Mouse (Mus musculus) forebrain, embryonic 16.5 days (tissue): ENCODE measurements at regions not wholly inside any gene's neighbourhood (a gene's known extent, or its start where the extent isn't known, plus 50 kb on each side); places are given as distances from the start of the nearest gene placed in this dataset.
A peak's percentile ranks its signal among the peaks of the same experiment; 100 is the strongest.

ENCODE experiments used
- ATAC-seq: fragments of 200-750 bp; cut with Nextera tagmentation; 2 replicates; pipeline ENCODE4 v1.8.0; 2017; ENCODE audit warnings: mild to moderate bottlenecking, moderate library complexity
- H3K27ac ChIP-seq: fragments of 300-500 bp; sonication (generic); 2 replicates; pipeline ENCODE4 v1.5.1; 2014; ENCODE audit warnings: low read length, control low read depth
- H3K27me3 ChIP-seq: fragments of 300-500 bp; sonication (generic); replicated peaks from 2 replicates; pipeline ENCODE4 v1.6.1; 2014; ENCODE audit warnings: low read length; ENCODE audit not compliant: control insufficient read depth, insufficient read depth
- H3K36me3 ChIP-seq: fragments of 300-500 bp; sonication (generic); 2 replicates; pipeline ENCODE4 v1.6.1; 2014; ENCODE audit not compliant: control insufficient read depth, insufficient read depth
- H3K4me1 ChIP-seq: fragments of 300-500 bp; sonication (generic); replicated peaks from 2 replicates; pipeline ENCODE4 v1.6.1; 2014; ENCODE audit warnings: low read length; ENCODE audit not compliant: control insufficient read depth, insufficient read depth
- H3K4me2 ChIP-seq: fragments of 300-500 bp; sonication (generic); 2 replicates; pipeline ENCODE4 v1.6.1; 2014; ENCODE audit warnings: mild to moderate bottlenecking, low read length, control low read depth
- H3K4me3 ChIP-seq: fragments of 300-500 bp; sonication (generic); replicated peaks from 2 replicates; pipeline ENCODE4 v1.5.1; 2014; ENCODE audit warnings: mild to moderate bottlenecking, low read length, control low read depth
- H3K9ac ChIP-seq: fragments of 300-500 bp; sonication (generic); replicated peaks from 2 replicates; pipeline ENCODE4 v1.6.1; 2014; ENCODE audit warnings: low read depth, low read length, control low read depth
- H3K9me3 ChIP-seq: fragments of 300-500 bp; sonication (generic); 2 replicates; pipeline ENCODE4 v1.6.1; 2016; ENCODE audit warnings: low read length; ENCODE audit not compliant: control insufficient read depth
- WGBS: fragments of 180-500 bp; shearing (Covaris S2); extraction: QIAGEN DNeasy Blood & Tissue Kit; methylation state at CpG from one replicate; pipeline ENCODE4 v1.1.7; 2014; 5-methylcytosine and 5-hydroxymethylcytosine counted together

DNA sequence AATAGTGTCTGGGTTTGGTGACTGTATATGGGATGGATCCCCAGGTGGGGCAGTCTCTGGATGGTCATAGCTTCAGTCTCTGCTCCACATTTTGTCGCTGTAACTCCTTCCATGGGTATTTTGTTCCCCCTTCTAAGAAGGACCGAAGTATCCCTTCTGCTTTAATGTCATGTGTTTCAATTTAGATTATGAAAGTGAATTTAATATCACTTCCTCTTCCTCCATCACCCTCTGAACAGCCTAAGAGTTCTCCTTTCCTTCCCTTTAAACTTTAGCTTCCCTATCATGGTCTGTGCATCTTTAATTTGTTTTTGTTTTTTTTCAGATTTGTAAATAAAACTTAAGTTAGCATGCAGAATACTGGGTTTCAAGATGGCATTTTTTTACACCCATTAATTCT, 211.0 kb upstream of the Phyhipl start:
- peaks cover 3% of the 10 kb centered on the region for H3K4me1 ChIP-seq
- no peaks in the 10 kb centered on the region; the same call in 1 of the 2 replicates for H3K9me3 ChIP-seq
- H3K27ac ChIP-seq: no peak overlapping the region
- ATAC-seq: no peak
- no peak overlapping the region for H3K4me3 ChIP-seq
- H3K9ac ChIP-seq: no peak overlapping the region
- WGBS: 95% methylated on average over 2 of the region's 2 CpGs
- no peaks in the 10 kb centered on the region for H3K27me3 ChIP-seq
- no peaks in the 10 kb centered on the region for H3K36me3 ChIP-seq
- no peak overlapping the region for H3K4me2 ChIP-seq

DNA sequence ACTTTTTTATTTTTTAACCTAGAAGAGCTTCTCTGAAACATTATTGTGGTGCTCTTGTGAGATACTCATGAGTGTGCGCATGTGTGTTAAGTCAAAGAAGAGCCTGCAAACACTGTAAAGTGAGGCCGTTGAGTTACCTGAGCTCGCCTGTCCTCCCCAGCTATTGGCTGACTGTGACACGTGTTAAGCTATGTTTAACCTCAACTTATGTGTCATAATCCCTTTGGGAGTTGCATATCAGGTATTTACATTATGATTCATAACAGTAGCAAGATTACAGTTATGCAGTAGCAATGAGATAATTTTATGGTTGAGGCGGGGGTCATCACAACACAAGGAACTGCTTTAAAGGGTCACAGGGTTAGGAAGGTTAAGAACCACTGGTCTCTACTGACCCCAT, 208.9 kb upstream of the Phyhipl start:
- no peak overlapping the region for H3K27ac ChIP-seq
- 92% methylated on average over 5 of the region's 5 CpGs for WGBS
- peaks cover 20% of the 10 kb centered on the region for H3K4me1 ChIP-seq
- no peak overlapping the region for H3K4me2 ChIP-seq
- no peaks in the 10 kb centered on the region for H3K36me3 ChIP-seq
- H3K27me3 ChIP-seq: no peaks in the 10 kb centered on the region
- no peak overlapping the region for H3K4me3 ChIP-seq
- no peak for ATAC-seq
- H3K9me3 ChIP-seq: no peaks in the 10 kb centered on the region; the same call in 1 of the 2 replicates
- no peak overlapping the region for H3K9ac ChIP-seq

DNA sequence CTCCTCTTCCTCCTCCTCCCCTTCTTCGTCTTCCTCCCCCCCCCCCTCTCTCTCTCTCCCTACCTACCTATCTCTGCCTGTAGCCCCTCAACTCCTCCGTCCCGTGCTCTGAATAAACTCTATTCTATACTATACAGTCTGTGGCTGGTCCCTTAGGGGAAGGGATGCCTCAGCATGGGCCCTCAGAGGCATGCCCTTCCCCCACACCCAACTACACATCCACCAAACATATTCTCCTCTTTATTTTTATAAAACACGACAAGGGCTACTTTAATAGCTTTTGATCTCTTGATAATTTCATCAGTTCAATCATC, 206.2 kb upstream of the Phyhipl start:
- no peaks in the 10 kb centered on the region for H3K27me3 ChIP-seq
- no peaks in the 10 kb centered on the region for H3K9me3 ChIP-seq
- H3K4me3 ChIP-seq: no peak overlapping the region
- H3K9ac ChIP-seq: no peak overlapping the region
- peak overlapping the region; percentile 37; the same call in 1 of the 2 replicates for H3K27ac ChIP-seq
- WGBS: 44% methylated on average over 3 of the region's 4 CpGs
- peak; percentile 36; the same call in 1 of the 2 replicates for ATAC-seq
- no peaks in the 10 kb centered on the region for H3K36me3 ChIP-seq
- H3K4me1 ChIP-seq: peaks cover 22% of the 10 kb centered on the region
- H3K4me2 ChIP-seq: 0 out of 2 replicates have a peak overlapping the region, but pooled peaks have one; percentile 14

DNA sequence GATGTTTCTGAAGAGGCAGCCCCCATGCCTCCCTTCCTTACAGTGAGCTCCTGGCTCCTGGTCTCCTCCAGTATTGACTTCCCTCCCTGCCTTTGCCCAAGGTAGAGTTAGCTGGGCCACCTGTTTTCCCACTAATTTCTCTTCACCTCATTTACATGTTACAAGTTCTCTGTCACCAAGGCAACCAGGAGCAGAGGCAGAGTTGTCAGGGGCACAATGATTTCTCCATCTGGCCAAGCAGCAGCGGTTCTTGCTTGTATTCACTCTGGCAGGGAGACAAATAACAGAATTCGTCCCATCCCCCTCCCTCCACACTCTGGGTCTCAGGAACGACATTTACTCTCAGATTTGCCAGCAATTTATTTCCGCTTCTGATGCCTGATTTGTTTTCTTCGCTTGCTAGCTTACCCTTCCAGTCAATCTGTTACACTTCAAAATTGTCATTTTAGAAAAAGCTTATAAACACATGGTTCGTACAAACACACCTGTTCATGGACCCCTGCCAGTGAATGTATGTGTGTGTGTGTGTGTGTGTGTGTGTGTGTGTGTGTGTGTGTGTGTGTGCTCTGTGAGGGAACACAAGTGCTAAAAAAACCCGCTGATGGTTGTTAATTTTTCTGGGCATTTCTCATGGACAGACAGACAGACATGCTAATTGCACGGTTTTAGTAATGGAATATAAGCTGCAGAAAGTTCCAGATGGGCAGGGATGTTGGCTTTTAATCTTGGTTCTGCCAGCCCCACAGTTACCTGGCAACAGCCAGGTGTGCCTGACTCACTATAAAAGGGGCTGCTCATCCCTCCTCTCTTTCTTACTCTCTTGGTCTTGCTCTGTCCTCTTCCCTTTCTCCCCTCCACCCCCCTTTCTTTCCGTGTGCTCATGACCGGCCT, 205.6 kb upstream of the Phyhipl start:
- H3K27me3 ChIP-seq: no peaks in the 10 kb centered on the region
- WGBS: 18% methylated on average over 10 of the region's 10 CpGs

DNA sequence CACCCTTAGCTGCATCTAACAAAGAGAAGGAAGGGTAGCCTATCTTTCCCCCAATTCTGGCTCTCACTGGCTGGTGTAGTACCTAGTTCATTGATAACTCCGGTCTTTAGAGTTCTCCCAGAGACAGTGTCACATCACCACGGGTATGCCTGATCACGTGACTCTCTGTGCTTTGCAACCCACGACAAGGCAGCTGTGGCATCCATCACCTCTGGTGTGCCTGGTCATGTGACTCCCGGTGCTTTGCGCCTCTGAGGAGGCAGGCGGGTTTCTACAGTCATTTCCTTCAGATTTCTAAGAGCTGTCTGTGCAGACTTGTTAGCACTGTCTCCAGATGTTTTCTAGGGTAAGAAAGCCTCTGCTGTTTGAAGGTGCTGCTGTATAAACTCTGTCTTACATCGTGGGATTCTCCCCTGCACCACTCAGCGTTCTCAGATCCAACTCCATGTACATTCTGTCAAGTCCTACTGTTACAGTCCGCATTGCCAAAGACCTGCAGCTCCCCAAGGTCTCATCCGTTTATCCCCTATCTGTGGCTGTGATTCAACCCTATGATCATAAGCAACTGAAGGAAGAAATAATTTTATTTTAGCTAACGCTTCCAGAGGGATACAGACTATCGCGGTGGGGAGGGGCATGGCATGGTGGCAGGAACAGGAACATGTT, 201.5 kb upstream of the Phyhipl start:
- Histone ChIP-seq H3K4me2 (no peak overlapping the region), H3K4me1 (peaks cover 23% of the 10 kb centered on the region), H3K36me3 (no peaks in the 10 kb centered on the region), H3K9ac (no peak overlapping the region), H3K4me3 (no peak overlapping the region), H3K27ac (no peak overlapping the region), H3K27me3 (no peaks in the 10 kb centered on the region), H3K9me3 (no peaks in the 10 kb centered on the region)
- 81% methylated on average over 14 of the region's 14 CpGs for WGBS
- ATAC-seq: no peak

More for the DNA sequence above, 205.6 kb upstream of the Phyhipl start:
- no peaks in the 10 kb centered on the region for H3K9me3 ChIP-seq
- no peak overlapping the region for H3K9ac ChIP-seq
- no peaks in the 10 kb centered on the region for H3K36me3 ChIP-seq
- H3K4me3 ChIP-seq: no peak overlapping the region
- peak overlapping the region; percentile 14 for H3K4me2 ChIP-seq
- H3K4me1 ChIP-seq: peaks cover 23% of the 10 kb centered on the region
- peak; percentile 88 for ATAC-seq
- peak overlapping the region; percentile 37 for H3K27ac ChIP-seq

DNA sequence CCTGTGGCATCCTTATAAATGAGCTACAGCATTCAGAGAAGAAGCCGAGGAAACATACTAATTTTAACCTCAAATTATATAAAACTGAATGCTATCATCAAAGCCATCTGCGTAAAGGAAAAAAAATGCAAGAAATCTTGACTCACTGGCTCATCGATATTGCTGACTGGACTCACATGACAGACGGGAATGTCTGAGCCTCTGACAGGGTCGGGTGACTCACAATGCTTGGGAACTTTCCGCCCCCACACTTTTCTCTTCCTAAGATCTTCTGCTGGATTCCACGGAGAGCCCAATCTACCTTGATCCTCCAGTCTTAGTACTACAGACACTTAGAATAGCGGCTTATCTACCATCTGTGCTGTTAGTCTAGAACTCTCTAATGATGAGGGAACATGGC, 200.2 kb upstream of the Phyhipl start:
- Histone ChIP-seq H3K4me3 (no peak overlapping the region), H3K9ac (no peak overlapping the region), H3K4me1 (peaks cover 11% of the 10 kb centered on the region), H3K27me3 (no peaks in the 10 kb centered on the region), H3K4me2 (no peak overlapping the region), H3K9me3 (no peaks in the 10 kb centered on the region), H3K36me3 (no peaks in the 10 kb centered on the region), H3K27ac (no peak overlapping the region)
- ATAC-seq: no peak
- WGBS: 88% methylated on average over 8 of the region's 8 CpGs

DNA sequence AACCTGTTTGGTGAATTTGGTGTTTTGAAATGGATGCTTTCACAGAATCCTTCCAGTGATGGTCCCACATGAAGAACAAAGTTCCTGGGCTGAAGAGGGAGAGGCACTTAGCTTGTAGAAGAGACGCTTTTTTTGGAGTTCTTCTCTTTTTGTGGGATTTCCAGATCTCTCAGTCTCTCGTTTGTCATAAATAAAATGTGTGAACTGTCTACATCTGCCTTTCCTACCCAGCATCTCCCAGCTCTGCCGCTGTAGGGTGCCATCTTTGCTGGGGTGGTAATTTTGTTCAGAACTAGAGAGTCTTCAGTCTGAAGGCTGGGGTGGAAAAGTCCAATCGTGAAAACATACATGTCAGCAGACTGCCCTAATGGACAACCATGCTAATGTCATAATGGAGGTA, 197.8 kb upstream of the Phyhipl start:
- H3K4me3 ChIP-seq: no peak overlapping the region
- H3K4me2 ChIP-seq: no peak overlapping the region
- H3K36me3 ChIP-seq: no peaks in the 10 kb centered on the region
- H3K27me3 ChIP-seq: no peaks in the 10 kb centered on the region
- 87% methylated on average over 4 of the region's 4 CpGs for WGBS
- peaks cover 3% of the 10 kb centered on the region; the same call in 1 of the 2 replicates for H3K4me1 ChIP-seq
- H3K9me3 ChIP-seq: no peaks in the 10 kb centered on the region
- no peak for ATAC-seq
- H3K9ac ChIP-seq: no peak overlapping the region
- no peak overlapping the region for H3K27ac ChIP-seq

DNA sequence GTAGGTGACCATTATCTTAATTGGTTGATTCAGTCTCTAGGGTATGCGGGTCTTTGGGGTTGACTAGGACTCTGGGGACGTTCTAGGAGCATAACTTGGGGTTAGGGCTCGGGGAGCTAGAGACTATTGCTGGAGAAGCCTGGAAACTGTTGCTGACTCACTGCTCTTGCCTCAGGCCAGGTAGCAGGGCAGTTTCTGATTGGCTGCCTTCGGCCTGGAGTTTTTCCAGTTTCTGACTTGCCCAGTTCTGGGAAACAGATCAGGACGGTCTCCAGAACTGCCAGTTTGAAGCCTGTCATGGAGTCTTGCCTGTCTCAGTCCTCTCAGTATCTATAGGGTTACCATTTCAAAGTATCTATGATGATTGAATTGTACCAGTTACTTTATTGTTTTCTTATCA, 192.4 kb upstream of the Phyhipl start:
- ATAC-seq: no peak
- no peaks in the 10 kb centered on the region for H3K36me3 ChIP-seq
- no peak overlapping the region for H3K9ac ChIP-seq
- no peak overlapping the region for H3K4me3 ChIP-seq
- no peak overlapping the region for H3K4me2 ChIP-seq
- no peaks in the 10 kb centered on the region for H3K27me3 ChIP-seq
- no peak overlapping the region for H3K27ac ChIP-seq
- H3K9me3 ChIP-seq: no peaks in the 10 kb centered on the region
- H3K4me1 ChIP-seq: no peaks in the 10 kb centered on the region
- WGBS: 88% methylated on average over 5 of the region's 5 CpGs

DNA sequence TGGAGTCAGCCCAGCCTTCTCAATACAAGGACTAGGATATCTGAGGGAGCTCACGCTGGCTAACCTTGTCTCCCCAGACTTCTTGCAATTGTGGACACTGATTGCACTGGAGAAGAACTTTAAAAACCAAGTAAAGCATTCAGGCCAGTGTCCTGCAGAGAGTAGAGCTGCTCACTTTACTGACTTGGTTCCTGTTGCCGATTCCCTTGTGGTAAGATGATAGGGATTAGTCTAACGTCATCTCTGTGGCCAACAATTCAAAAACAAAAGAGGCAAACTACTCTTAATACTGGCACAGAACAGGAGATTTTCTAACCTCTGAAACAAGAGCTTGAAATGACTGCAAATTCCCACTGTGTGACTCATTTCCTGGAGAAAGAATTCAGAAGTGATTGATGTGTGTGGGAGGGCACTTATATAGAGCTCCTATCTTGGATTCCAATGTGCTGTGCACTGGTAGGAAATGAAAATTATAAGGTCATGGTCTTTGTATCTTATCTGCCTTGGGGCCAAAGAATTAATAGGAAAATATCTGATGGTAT, 191.6 kb upstream of the Phyhipl start:
- WGBS: 64% methylated on average over 3 of the region's 3 CpGs
- Histone ChIP-seq H3K27ac (no peak overlapping the region), H3K9ac (no peak overlapping the region), H3K27me3 (no peaks in the 10 kb centered on the region), H3K9me3 (no peaks in the 10 kb centered on the region), H3K36me3 (no peaks in the 10 kb centered on the region), H3K4me3 (no peak overlapping the region), H3K4me2 (no peak overlapping the region), H3K4me1 (no peaks in the 10 kb centered on the region)
- no peak for ATAC-seq
